In the genomic region with DNA sequence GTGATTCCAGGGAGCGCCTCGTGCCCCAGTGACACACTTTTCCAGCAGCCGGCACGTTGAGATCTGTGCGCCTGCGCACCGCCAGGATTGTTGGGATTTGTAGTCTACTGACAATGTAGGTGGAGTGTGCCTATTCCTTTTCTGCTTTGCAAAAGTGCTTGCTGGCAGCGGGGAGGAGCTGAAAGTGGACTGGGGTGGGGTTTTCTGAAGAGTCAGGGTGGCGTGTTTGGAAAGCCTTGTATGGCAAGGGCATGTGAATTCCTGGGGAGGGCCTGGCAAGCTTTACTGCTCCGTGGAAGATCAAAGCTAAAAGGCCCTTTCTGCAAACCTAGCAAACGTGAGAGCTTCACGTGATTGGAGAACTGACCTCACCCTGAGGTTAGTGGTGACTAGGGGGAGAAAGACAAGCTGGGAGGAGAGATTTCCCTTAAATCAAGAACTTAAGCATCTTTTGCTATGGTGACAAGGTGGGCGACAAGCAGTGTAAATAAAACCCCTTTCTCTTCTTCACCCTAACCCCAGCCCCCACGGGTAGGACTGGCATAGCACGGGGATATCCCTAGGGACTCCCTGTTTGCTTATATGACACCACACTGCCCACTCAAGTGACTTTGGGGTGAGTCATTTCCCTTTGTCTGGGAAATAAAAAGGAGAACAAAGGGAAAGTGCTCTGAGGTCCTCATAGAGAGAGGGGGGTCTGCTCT, we compare ENCODE assay signal across 8 mouse cellular contexts. TPM values are rescaled to one million over a fixed set of nuclear protein-coding genes. Genes with fewer than 3 reads are reported as not detected.
DNase-seq lines count a peak whose midpoint lies in the region; ATAC-seq lines count a peak whose summit lies in the region.

No protein-coding gene starts in this region.

- intact Hi-C loops in left cerebral cortex, postnatal 10 days (cut with DNase I) = loop anchor here (1.0 kb wide), 1 partner anchor 8 kb away; no protein-coding TSS in a partner anchor

- peak; percentile 17 for ATAC-seq in activated CD4-positive, CD25-positive, alpha-beta regulatory T cell, adult 4 months
- peak; percentile 61 for ATAC-seq in megakaryocyte progenitor cell, adult 5-6 weeks (replicated peaks; ENCODE audit: poor library complexity)

- DNase-seq in embryo, embryonic 10 days (ENCODE audit: low spot score) = peak; percentile 98
- peak; percentile 99 to 100 for DNase-seq in gastrocnemius, adult 8-10 months (ENCODE audit: low spot score in 2 of 2)
- DNase-seq in induced T-regulatory cell, adult 2 months (ENCODE audit: low read depth) = peak; percentile 82
- peak; percentile 99 for DNase-seq in left cerebral cortex, postnatal 10 days (ENCODE audit: extremely low spot score in 1 of 2, low spot score in 2 of 2)
- peak; percentile 100 for DNase-seq in right cerebral cortex, postnatal 10 days (ENCODE audit: low spot score in 2 of 2)
- DNase-seq in urinary bladder, postnatal 36 days (ENCODE audit: low spot score in 2 of 2) = peak; percentile 99 to 100

RNA-seq across cellular contexts. Expression of a gene that starts 0.4 kb away (rescaled TPM):
- 1 to 10 TPM; 2.9 to 5.4 TPM for polyA plus RNA-seq in activated CD4-positive, CD25-positive, alpha-beta regulatory T cell, adult 4 months (2017; shearing (Covaris generic))
- total RNA-seq in gastrocnemius, adult 8-10 months (2022) = 100 to 1,000 TPM in 2 of 4 experiments, 10 to 100 TPM in 2; 83.4 to 175 (median 99.4) TPM
- 10 to 100 TPM; 63.3 to 70.5 TPM for total RNA-seq in left cerebral cortex, postnatal 10 days (2021)
- total RNA-seq in megakaryocyte progenitor cell, adult 5-6 weeks (2015) = 3.3 and 3.5 TPM in 2 replicates
- total RNA-seq in megakaryocyte progenitor cell, adult 5-6 weeks (2017) = 0.47 and 0.87 TPM in 2 replicates

RNA-seq across cellular contexts. Expression of a gene that starts 19.8 kb away (rescaled TPM):
- polyA plus RNA-seq in activated CD4-positive, CD25-positive, alpha-beta regulatory T cell, adult 4 months (2017; shearing (Covaris generic)) = 10 to 100 TPM; 19.9 to 22.0 TPM
- 10 to 100 TPM; 53.9 to 57.7 (median 55.8) TPM for total RNA-seq in gastrocnemius, adult 8-10 months (2022)
- total RNA-seq in left cerebral cortex, postnatal 10 days (2021) = 100 to 1,000 TPM; 162 to 177 TPM
- 60.8 and 62.0 TPM in 2 replicates for total RNA-seq in megakaryocyte progenitor cell, adult 5-6 weeks (2015)
- 76.3 and 99.9 TPM in 2 replicates for total RNA-seq in megakaryocyte progenitor cell, adult 5-6 weeks (2017)

RNA-seq across cellular contexts. Expression of a gene that starts 29.2 kb away (rescaled TPM):
- 10 to 100 TPM; 10.6 to 11.2 TPM for polyA plus RNA-seq in activated CD4-positive, CD25-positive, alpha-beta regulatory T cell, adult 4 months (2017; shearing (Covaris generic))
- 10 to 100 TPM; 14.1 to 18.4 (median 15.2) TPM for total RNA-seq in gastrocnemius, adult 8-10 months (2022)
- total RNA-seq in left cerebral cortex, postnatal 10 days (2021) = 10 to 100 TPM; 52.3 to 55.8 TPM
- total RNA-seq in megakaryocyte progenitor cell, adult 5-6 weeks (2015) = 38.3 and 39.0 TPM in 2 replicates
- total RNA-seq in megakaryocyte progenitor cell, adult 5-6 weeks (2017) = 18.3 and 31.7 TPM in 2 replicates

RNA-seq across cellular contexts. Expression of a gene that starts 35.1 kb away (rescaled TPM):
- 1 to 10 TPM; 1.4 to 3.5 TPM for polyA plus RNA-seq in activated CD4-positive, CD25-positive, alpha-beta regulatory T cell, adult 4 months (2017; shearing (Covaris generic))
- 10 to 100 TPM; 67.5 to 81.5 (median 76.2) TPM for total RNA-seq in gastrocnemius, adult 8-10 months (2022)
- total RNA-seq in left cerebral cortex, postnatal 10 days (2021) = 1,000 to 10,000 TPM; 1,115 to 1,123 TPM
- 34.2 and 34.6 TPM in 2 replicates for total RNA-seq in megakaryocyte progenitor cell, adult 5-6 weeks (2015)
- total RNA-seq in megakaryocyte progenitor cell, adult 5-6 weeks (2017) = 21.8 and 25.3 TPM in 2 replicates

RNA-seq across cellular contexts. Expression of a gene that starts 46.3 kb away (rescaled TPM):
- polyA plus RNA-seq in activated CD4-positive, CD25-positive, alpha-beta regulatory T cell, adult 4 months (2017; shearing (Covaris generic)) = 10 to 100 TPM; 19.1 to 27.9 TPM
- total RNA-seq in gastrocnemius, adult 8-10 months (2022) = 10 to 100 TPM; 42.2 to 48.4 (median 47.9) TPM
- 100 to 1,000 TPM in 1 of 2 experiments, 10 to 100 TPM in 1; 91.7 to 102 TPM for total RNA-seq in left cerebral cortex, postnatal 10 days (2021)
- 28.7 and 30.9 TPM in 2 replicates for total RNA-seq in megakaryocyte progenitor cell, adult 5-6 weeks (2015)
- 36.2 and 46.3 TPM in 2 replicates for total RNA-seq in megakaryocyte progenitor cell, adult 5-6 weeks (2017)

Comparison
In these comparisons a context has a peak if more than half of its experiments do, and no peak if none do; other contexts are left out.
1. Peak in every context shown above with its lines: DNase-seq and ATAC-seq.
2. RNA of a gene that starts 0.4 kb away (total RNA-seq): 83.4 to 175 TPM in gastrocnemius, adult 8-10 months and 63.3 to 70.5 TPM in left cerebral cortex, postnatal 10 days; 0.47 to 3.5 TPM in megakaryocyte progenitor cell, adult 5-6 weeks; every median in the first group is over 10 times any median in the second.